Mouse (Mus musculus) embryonic facial prominence, embryonic 13.5 days (tissue): ENCODE results near the gene Cxcl10. TPM values are rescaled to one million over a fixed set of nuclear protein-coding genes. Genes with fewer than 3 reads are reported as not detected.
"Not testable (repeated sequence)": the region's sequence is repeated elsewhere in the genome, so short reads cannot be mapped to it uniquely, and the experiment has no call there.

ENCODE experiments used
- ATAC-seq: fragments of 200-750 bp; cut with Nextera tagmentation; 2 replicates; pipeline ENCODE4 v1.8.0; 2017; ENCODE audit warnings: low read depth; ENCODE audit not compliant: insufficient number of reproducible peaks, insufficient read depth, low FRiP score, low TSS enrichment
- H3K27ac ChIP-seq: fragments of 300-500 bp; sonication (generic); 2 replicates; pipeline ENCODE4 v1.5.1; 2015; ENCODE audit warnings: moderate library complexity, mild to moderate bottlenecking, inconsistent platforms
- H3K27me3 ChIP-seq: fragments of 300-500 bp; sonication (generic); 2 replicates; pipeline ENCODE4 v1.6.1; 2015; ENCODE audit warnings: mild to moderate bottlenecking, inconsistent platforms
- H3K36me3 ChIP-seq: fragments of 300-500 bp; sonication (generic); 2 replicates; pipeline ENCODE4 v1.6.1; 2015; ENCODE audit warnings: mild to moderate bottlenecking, inconsistent platforms
- H3K4me1 ChIP-seq: fragments of 300-500 bp; sonication (generic); 2 replicates; pipeline ENCODE4 v1.6.1; 2015; ENCODE audit warnings: inconsistent platforms
- H3K4me2 ChIP-seq: fragments of 300-500 bp; sonication (generic); 2 replicates; pipeline ENCODE4 v1.6.1; 2015; ENCODE audit warnings: moderate library complexity, mild to moderate bottlenecking, inconsistent platforms
- H3K4me3 ChIP-seq: fragments of 300-500 bp; sonication (generic); 2 replicates; pipeline ENCODE4 v1.5.1; 2015; ENCODE audit warnings: mild to moderate bottlenecking, inconsistent platforms
- H3K9ac ChIP-seq: fragments of 300-500 bp; sonication (generic); 2 replicates; pipeline ENCODE4 v1.6.1; 2015; ENCODE audit warnings: mild to moderate bottlenecking, inconsistent platforms
- H3K9me3 ChIP-seq: fragments of 300-500 bp; sonication (generic); 2 replicates; pipeline ENCODE4 v1.6.1; 2016; ENCODE audit warnings: inconsistent platforms
- WGBS: fragments of 180-500 bp; shearing (Covaris S2); methylation state at CpG from one replicate; pipeline ENCODE4 v1.1.7; 2015; ENCODE audit warnings: mixed read lengths; 5-methylcytosine and 5-hydroxymethylcytosine counted together
- polyA plus RNA-seq: library from polyadenylated mRNA; unstranded; fragments of >200 nt; fragmentation: Nextera tagmentation; extraction: Ambion mirVana; gene quantifications from 2 replicates; pipeline ENCODE4 v1.2.1, GENCODE M21; 2015

Gene Cxcl10
- polyA plus RNA-seq, 1 experiment from 2014 or later, result 0.45 TPM

DNA sequence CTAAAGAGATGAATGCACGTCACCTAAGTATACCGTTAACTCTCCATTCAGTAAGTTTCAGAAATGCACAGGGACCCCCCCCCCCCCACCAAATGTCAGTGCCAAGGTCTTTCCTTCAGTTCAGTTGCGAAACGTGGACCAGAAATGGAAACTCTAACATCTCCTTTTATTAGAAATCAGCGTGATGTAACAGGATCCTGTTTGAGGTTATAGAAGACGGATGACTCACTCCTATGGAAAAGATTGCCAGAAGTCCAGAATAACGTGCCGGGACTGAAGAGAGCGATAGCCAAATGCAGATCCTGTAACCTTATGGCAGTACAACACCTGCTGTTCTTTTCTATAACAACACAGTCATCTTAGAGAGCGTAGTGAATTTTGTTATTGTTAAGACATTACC lies 19.7 kb upstream of the Cxcl10 start:
- Histone ChIP-seq H3K27ac (no peak overlapping the region), H3K27me3 (no peaks in the 10 kb centered on the region), H3K36me3 (no peaks in the 10 kb centered on the region), H3K9me3 (no peaks in the 10 kb centered on the region), H3K4me3 (no peak overlapping the region), H3K9ac (no peak overlapping the region), H3K4me2 (no peak overlapping the region), H3K4me1 (0 out of 2 replicates have a peak, but pooled peaks cover 4% of the 10 kb centered on the region)
- no peak for ATAC-seq
- WGBS, result 56% methylated on average over 10 of the region's 10 CpGs

DNA sequence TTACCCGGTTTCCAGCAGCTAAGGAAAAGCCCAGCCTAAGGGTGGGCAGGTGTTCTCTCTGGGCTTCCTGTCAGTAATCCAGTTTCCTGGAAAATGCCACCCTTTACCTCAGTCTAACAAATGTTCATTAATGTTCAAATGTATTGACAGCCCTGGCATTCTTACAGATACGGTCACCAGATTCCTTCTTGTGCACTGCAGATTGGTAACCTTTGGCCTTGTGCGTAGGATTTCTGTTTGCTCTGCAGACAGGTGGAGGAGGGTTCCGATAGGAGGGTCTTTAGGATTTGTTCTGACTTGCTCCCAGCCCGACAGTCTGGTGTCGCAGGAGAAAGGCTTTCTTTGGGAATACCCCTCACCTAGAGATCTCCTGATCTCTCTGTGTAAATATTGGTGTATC lies 17.9 kb upstream of the Cxcl10 start:
- no peak overlapping the region for H3K9ac ChIP-seq
- no peak overlapping the region for H3K4me3 ChIP-seq
- 0 out of 2 replicates have a peak, but pooled peaks cover 4% of the 10 kb centered on the region for H3K4me1 ChIP-seq
- no peaks in the 10 kb centered on the region for H3K27me3 ChIP-seq
- WGBS, result 65% methylated on average over 6 of the region's 6 CpGs
- H3K27ac ChIP-seq, result no peak overlapping the region
- no peak for ATAC-seq
- no peaks in the 10 kb centered on the region for H3K36me3 ChIP-seq
- H3K9me3 ChIP-seq, result no peaks in the 10 kb centered on the region
- H3K4me2 ChIP-seq, result no peak overlapping the region

DNA sequence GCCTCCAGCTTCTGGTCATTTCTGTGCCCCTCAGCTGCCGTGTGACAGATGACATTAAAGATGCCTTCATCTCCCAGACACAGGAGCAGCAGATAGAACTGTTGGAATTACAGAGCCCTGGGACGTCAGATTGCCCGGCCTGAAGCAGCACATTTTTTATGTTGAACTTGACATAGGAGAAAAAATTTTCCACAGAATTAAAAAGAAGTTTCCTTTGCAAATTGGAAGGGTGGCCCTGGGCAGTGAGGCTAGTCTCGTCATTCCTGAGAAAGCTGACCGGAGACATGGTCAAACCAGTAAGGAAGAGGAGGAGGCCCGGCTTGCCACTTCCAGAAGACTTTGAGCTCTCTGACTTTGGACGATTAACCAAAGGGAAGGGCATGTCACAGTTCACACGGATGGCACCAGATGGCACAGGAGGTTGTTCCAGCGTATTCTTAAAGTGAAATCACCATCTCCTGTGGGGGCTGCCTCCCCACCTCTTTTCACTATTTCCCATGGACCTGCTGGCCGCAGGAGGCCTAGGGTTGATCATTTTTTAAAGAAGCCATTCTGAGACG lies 16.5 kb upstream of the Cxcl10 start:
- Histone ChIP-seq H3K27me3 (no peaks in the 10 kb centered on the region), H3K36me3 (no peaks in the 10 kb centered on the region), H3K4me3 (no peak overlapping the region), H3K9me3 (no peaks in the 10 kb centered on the region), H3K4me2 (no peak overlapping the region), H3K4me1 (0 out of 2 replicates have a peak, but pooled peaks cover 4% of the 10 kb centered on the region), H3K9ac (no peak overlapping the region), H3K27ac (no peak overlapping the region)
- ATAC-seq, result no peak
- 75% methylated on average over 11 of the region's 11 CpGs for WGBS

DNA sequence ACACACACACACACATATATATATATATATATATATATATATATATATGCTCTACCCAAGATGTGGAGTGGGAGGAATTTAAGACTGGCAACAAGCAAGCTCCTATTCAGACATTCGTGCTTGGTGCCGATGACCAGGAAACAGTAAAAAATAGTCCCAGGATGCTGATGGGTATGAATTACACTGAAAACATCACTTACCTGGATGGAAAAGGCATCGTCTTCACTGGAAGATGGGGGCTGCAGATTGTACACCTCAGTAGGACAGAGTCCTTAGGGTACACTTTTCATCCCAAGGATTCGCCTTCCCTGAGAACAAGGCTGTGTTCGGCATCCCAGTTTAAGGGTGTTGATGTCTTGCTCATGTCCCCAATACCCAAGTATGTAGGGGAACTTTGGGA lies 15.3 kb upstream of the Cxcl10 start:
- WGBS, result 91% methylated on average over 5 of the region's 5 CpGs
- no peaks in the 10 kb centered on the region for H3K36me3 ChIP-seq
- H3K27me3 ChIP-seq, result no peaks in the 10 kb centered on the region
- no peaks in the 10 kb centered on the region for H3K9me3 ChIP-seq
- ATAC-seq, result no peak
- H3K4me2 ChIP-seq, result no peak overlapping the region
- H3K4me1 ChIP-seq, result 0 out of 2 replicates have a peak, but pooled peaks cover 4% of the 10 kb centered on the region
- no peak overlapping the region for H3K9ac ChIP-seq
- no peak overlapping the region for H3K4me3 ChIP-seq
- no peak overlapping the region for H3K27ac ChIP-seq

DNA sequence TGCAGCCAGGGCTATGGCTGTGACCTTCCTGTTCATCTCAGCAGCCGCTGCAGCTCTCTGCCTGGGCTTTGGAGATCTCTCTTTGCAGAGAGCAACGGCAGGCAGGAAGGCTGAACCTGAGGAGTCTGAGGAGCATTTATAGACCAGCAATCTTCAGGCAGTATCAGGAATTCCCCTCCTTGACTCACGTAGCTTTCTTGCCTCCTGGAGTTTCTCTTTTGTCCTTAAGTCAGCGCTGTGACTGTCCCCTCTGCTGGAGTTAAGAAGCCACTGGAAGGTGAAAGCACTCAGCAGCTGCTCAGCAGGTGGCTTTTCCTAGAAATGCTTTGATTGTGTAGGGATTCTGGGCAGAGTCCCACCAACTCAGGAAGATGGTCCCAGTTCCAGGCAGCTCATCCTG lies 14.5 kb upstream of the Cxcl10 start:
- Histone ChIP-seq H3K9ac (no peak overlapping the region), H3K4me2 (no peak overlapping the region), H3K27me3 (no peaks in the 10 kb centered on the region), H3K27ac (no peak overlapping the region), H3K9me3 (no peaks in the 10 kb centered on the region), H3K4me1 (0 out of 2 replicates have a peak, but pooled peaks cover under 1% of the 10 kb centered on the region), H3K4me3 (no peak overlapping the region), H3K36me3 (no peaks in the 10 kb centered on the region)
- WGBS, result 15% methylated on average over 4 of the region's 4 CpGs
- no peak for ATAC-seq

DNA sequence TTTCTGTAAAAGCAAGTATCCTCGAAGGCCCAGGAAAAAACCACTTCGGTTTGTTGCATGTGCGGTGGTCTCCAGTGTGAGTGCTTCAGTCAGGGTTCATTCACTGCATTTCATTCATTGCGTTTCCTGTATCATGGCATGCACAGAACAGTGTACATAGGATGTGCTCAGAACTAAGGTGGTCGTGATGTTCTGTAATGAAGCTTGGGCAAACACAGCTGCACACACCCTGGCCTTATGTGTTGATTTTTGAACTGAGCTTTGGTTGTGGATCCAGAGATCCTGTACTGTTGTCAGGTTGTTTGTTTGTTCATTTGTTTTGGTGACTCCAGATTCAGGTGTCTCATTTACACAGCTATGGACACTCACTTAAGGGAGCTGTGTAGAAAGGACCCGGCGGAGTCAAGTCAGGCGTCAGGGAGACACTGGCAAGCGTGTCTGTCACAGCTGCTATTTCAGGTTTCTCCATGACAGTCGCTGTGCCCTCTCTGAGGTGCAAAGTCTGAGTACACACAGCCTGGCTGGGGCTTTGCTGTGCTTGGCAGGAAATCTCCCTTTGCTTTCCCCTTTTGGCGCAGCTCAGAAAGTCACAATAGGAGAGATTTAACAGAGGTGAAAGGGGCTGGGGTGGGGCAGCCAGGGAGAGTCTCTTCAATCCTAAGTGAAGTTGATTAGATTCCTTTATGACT lies 10.2 kb upstream of the Cxcl10 start:
- Histone ChIP-seq H3K36me3 (no peaks in the 10 kb centered on the region), H3K9me3 (no peaks in the 10 kb centered on the region), H3K4me3 (no peak overlapping the region), H3K9ac (no peak overlapping the region), H3K4me2 (no peak overlapping the region), H3K27ac (no peak overlapping the region), H3K4me1 (no peaks in the 10 kb centered on the region), H3K27me3 (no peaks in the 10 kb centered on the region)
- no peak for ATAC-seq
- WGBS, result 86% methylated on average over 11 of the region's 11 CpGs

DNA sequence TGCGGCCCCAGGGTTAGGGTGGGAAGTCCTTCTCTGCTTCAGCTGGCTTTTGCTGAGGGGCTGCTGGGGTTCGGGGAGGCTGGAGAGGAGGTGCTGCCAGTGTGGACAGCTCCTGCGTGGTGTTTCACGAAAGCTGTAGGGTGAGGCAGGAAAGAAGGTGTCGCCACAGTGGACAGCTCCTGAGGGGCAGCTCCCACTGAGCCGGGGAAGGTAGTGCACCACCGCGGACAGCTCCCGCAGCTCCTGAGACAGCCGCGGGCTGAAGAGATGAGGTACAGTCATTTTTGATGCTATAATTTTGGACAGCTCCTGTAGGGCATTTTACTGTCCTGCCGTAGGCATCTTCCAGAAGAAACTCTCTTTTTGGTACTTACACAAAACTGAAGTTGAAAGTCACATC lies 9.3 kb upstream of the Cxcl10 start:
- no peak overlapping the region for H3K9ac ChIP-seq
- 26% methylated on average over 11 of the region's 12 CpGs for WGBS
- no peaks in the 10 kb centered on the region for H3K9me3 ChIP-seq
- no peak overlapping the region for H3K27ac ChIP-seq
- ATAC-seq, result no peak
- H3K4me2 ChIP-seq, result no peak overlapping the region
- no peak overlapping the region for H3K4me3 ChIP-seq
- no peaks in the 10 kb centered on the region for H3K27me3 ChIP-seq
- H3K4me1 ChIP-seq, result no peaks in the 10 kb centered on the region
- H3K36me3 ChIP-seq, result no peaks in the 10 kb centered on the region

DNA sequence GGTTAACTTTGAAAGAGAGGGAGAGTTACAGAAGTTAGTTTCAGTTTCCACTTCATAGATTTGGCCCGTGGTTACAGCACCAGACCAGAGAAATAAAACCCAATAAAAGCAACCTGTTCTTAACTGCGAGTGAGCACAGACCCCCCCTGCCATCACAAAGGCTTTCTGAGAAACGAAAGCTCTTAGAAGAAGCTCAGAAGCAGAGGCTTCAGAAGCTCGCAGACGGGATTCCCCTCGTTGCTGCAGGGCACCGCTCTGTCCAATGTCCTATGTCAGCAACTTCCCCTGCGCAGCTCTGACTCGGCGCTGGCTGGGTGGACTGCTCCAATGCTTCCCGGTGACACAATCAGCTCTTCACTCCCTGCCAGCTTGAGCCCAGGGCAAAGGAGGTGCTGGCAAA lies 4.8 kb upstream of the Cxcl10 start:
- Histone ChIP-seq H3K27me3 (peaks cover 3% of the 10 kb centered on the region; the same call in 1 of the 2 replicates), H3K36me3 (no peaks in the 10 kb centered on the region), H3K9me3 (no peaks in the 10 kb centered on the region), H3K9ac (no peak overlapping the region), H3K27ac (no peak overlapping the region), H3K4me1 (0 out of 2 replicates have a peak, but pooled peaks cover 3% of the 10 kb centered on the region), H3K4me2 (peak overlapping the region; percentile 47), H3K4me3 (peak overlapping the region; percentile 20)
- 27% methylated on average over 11 of the region's 11 CpGs for WGBS
- ATAC-seq, result no peak

DNA sequence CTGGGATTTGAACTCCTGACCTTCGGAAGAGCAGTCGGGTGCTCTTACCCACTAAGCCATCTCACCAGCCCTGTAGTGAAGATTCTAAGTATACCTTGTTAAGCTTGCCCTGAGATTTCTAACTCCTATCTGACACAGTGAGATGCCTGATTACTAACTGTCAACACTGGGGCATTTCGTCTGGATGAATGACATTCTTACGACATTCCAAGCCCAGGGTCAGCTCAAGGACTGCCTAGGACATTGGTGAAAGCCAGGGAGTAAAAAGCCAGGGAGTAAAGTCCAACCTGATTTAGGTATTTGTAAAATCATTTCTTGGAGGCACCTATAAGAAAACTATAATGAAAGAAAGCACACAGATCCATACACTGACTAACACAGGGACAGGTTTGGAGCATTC lies 4.0 kb upstream of the Cxcl10 start:
- not testable (repeated sequence) for H3K27me3 ChIP-seq, H3K4me1 ChIP-seq, H3K4me3 ChIP-seq, H3K9ac ChIP-seq, H3K27ac ChIP-seq, H3K4me2 ChIP-seq, ATAC-seq, H3K9me3 ChIP-seq, H3K36me3 ChIP-seq
- WGBS, result 65% methylated on average over 4 of the region's 4 CpGs

DNA sequence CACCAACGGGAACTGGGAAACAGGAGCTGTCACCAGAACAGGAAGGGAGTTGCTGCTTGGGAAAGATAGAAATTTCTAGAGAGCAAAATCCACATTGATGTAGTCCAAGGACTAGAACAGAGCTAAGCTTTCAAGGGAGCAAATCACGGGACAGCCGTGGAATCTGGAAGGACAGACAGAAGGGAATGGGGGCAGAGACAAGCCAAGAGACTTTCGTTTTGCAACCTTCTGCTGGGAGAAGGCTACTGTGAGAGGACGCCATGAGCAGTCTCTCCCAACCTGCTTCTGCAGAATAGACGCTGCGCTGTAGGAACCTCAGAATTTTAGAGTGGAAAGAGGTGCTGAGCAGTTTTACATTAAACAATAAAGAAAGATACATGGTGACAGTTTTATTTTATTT lies 1.0 kb upstream of the Cxcl10 start:
- Histone ChIP-seq H3K9ac (no peak overlapping the region), H3K36me3 (no peaks in the 10 kb centered on the region), H3K4me2 (no peak overlapping the region), H3K9me3 (no peaks in the 10 kb centered on the region), H3K27me3 (peaks cover 8% of the 10 kb centered on the region), H3K27ac (no peak overlapping the region), H3K4me1 (0 out of 2 replicates have a peak, but pooled peaks cover 4% of the 10 kb centered on the region), H3K4me3 (no peak overlapping the region)
- 83% methylated on average over 7 of the region's 7 CpGs for WGBS
- ATAC-seq, result no peak

DNA sequence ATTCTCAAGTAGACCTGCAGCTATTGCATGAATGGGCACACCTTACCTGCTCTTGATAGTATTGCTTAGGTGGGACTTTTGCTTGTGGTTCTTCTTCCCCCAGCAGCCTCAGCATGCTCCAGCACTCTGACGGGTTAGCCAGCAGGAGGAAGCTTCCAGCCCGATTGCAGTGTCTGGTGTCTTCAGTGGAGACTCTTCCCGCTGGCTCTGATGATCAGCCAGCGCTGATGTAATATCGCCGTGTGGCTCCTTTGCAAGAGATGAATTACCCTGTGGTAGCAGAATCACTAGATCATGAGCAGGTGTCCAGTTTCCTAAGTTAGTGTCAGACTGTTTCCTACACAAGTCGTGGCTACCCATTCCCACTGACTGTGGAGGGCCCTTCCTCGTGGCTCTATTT lies 3.7 kb downstream of the Cxcl10 start:
- no peaks in the 10 kb centered on the region for H3K9me3 ChIP-seq
- H3K4me1 ChIP-seq, result 0 out of 2 replicates have a peak, but pooled peaks cover 4% of the 10 kb centered on the region
- no peak overlapping the region for H3K4me3 ChIP-seq
- no peaks in the 10 kb centered on the region for H3K36me3 ChIP-seq
- no peak for ATAC-seq
- peaks cover 8% of the 10 kb centered on the region for H3K27me3 ChIP-seq
- 84% methylated on average over 8 of the region's 8 CpGs for WGBS
- H3K4me2 ChIP-seq, result no peak overlapping the region
- H3K27ac ChIP-seq, result no peak overlapping the region
- H3K9ac ChIP-seq, result no peak overlapping the region

DNA sequence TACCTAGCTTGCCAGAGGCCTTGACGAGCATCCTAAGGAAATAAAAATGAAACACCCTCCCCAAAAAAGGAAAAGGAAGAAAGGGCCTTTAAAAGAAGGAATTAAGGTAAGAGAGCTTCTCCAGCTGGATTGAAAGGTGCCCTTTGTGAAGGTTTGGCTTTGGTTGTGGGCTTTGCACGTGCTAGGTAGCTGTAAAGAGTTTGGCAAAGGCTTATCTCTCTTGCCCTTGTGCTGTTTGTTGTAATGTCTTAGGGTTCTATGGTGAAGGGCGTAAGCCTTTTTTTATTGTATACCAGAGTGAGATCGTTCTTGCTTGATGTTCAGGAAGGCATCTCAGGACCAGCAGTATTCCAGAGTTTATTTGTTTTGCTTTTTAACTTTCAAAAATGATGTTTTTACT lies 8.1 kb downstream of the Cxcl10 start:
- Histone ChIP-seq H3K27ac (no peak overlapping the region), H3K9me3 (no peaks in the 10 kb centered on the region), H3K36me3 (no peaks in the 10 kb centered on the region), H3K4me1 (no peaks in the 10 kb centered on the region), H3K27me3 (no peaks in the 10 kb centered on the region), H3K4me3 (no peak overlapping the region), H3K9ac (no peak overlapping the region), H3K4me2 (no peak overlapping the region)
- ATAC-seq, result no peak
- WGBS, result 75% methylated on average over 4 of the region's 4 CpGs
